Mouse (Mus musculus) heart, embryonic 12.5 days (tissue): ENCODE measurements around the gene Srprb. TPM values are rescaled to one million over a fixed set of nuclear protein-coding genes. Genes with fewer than 3 reads are reported as not detected.
"Not testable (repeated sequence)": the region's sequence is repeated elsewhere in the genome, so short reads cannot be mapped to it uniquely, and the experiment has no call there.

Experiments used
- ATAC-seq: fragments of 200-750 bp; cut with Nextera tagmentation; 2 replicates; pipeline ENCODE4 v1.8.0; 2017; ENCODE audit warnings: moderate TSS enrichment, moderate library complexity; ENCODE audit not compliant: insufficient number of reproducible peaks, low FRiP score
- H3K27ac ChIP-seq: fragments of 300-500 bp; sonication (generic); 2 replicates; pipeline ENCODE4 v1.5.1; 2016; ENCODE audit warnings: mild to moderate bottlenecking, moderate library complexity; ENCODE audit not compliant: poor library complexity, severe bottlenecking
- H3K27me3 ChIP-seq: fragments of 300-500 bp; sonication (generic); replicated peaks from 2 replicates; pipeline ENCODE4 v1.6.1; 2016; ENCODE audit warnings: mild to moderate bottlenecking, moderate library complexity
- H3K36me3 ChIP-seq: fragments of 300-500 bp; sonication (generic); 2 replicates; pipeline ENCODE4 v1.6.1; 2016; ENCODE audit warnings: mild to moderate bottlenecking, moderate library complexity
- H3K4me1 ChIP-seq: fragments of 300-500 bp; sonication (generic); replicated peaks from 2 replicates; pipeline ENCODE4 v1.6.1; 2016; ENCODE audit warnings: mild to moderate bottlenecking
- H3K4me2 ChIP-seq: fragments of 300-500 bp; sonication (generic); 2 replicates; pipeline ENCODE4 v1.6.1; 2016; ENCODE audit warnings: mild to moderate bottlenecking, moderate library complexity
- H3K4me3 ChIP-seq: fragments of 300-500 bp; sonication (generic); 2 replicates; pipeline ENCODE4 v1.5.1; 2016; ENCODE audit warnings: mild to moderate bottlenecking
- H3K9ac ChIP-seq: fragments of 300-500 bp; sonication (generic); 2 replicates; pipeline ENCODE4 v1.6.1; 2016; ENCODE audit warnings: mild to moderate bottlenecking, moderate library complexity
- H3K9me3 ChIP-seq: fragments of 300-500 bp; sonication (generic); replicated peaks from 2 replicates; pipeline ENCODE4 v1.6.1; 2016; ENCODE audit warnings: mild to moderate bottlenecking, moderate library complexity
- WGBS: fragments of 180-500 bp; shearing (Covaris S2); methylation state at CpG from one replicate; pipeline ENCODE4 v1.1.7; 2016; 5-methylcytosine and 5-hydroxymethylcytosine counted together
- polyA plus RNA-seq: library from polyadenylated mRNA; unstranded; fragments of >200 nt; fragmentation: Nextera tagmentation; extraction: Ambion mirVana; gene quantifications from 2 replicates; pipeline ENCODE4 v1.2.1, GENCODE M21; 2016

The Srprb gene
- polyA plus RNA-seq, 1 experiment from 2014 or later, result 44.1 TPM

DNA sequence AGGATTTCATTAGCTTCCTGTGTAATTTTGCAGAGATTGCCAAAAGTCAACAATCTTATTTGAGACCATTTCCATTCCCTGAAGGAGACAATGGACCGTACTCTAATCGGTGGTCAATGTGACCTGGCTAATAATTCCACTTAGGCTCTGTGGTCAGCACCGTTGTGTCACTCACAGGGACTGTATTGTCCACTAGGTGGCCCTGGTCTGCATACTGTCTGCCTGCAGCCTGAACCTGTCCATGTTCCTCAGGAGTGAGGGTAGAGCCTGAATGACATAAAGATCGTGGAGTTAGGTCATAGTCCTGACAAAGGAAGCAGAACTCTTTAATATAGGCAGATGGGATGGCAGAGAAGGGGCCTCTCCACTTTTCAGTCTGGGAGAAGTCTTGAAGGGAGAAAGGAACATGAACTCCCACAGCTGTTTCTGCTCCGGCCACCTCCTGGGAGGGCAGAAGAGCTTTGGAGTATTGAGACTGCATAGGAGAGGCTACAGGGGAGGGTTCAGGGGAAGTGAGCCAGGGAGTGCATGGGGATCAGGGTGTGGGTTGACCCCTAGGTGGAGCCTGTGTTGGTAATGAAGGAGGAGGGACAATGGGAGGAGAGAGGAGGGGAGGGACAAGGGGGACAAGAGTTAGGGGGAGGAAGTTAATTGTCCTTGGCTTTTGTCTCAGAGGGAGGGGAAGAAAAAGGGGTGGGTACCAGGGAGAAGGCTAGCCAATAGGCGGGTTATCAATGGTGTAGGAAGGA lies 27.0 kb downstream of the Srprb start:
- Histone ChIP-seq H3K4me3 (no peak overlapping the region), H3K9me3 (no peaks in the 10 kb centered on the region), H3K27ac (no peak overlapping the region), H3K4me1 (no peaks in the 10 kb centered on the region), H3K27me3 (0 out of 2 replicates have a peak, but pooled peaks cover 11% of the 10 kb centered on the region), H3K4me2 (no peak overlapping the region), H3K9ac (no peak overlapping the region), H3K36me3 (no peaks in the 10 kb centered on the region)
- WGBS, result 52% methylated on average over 6 of the region's 6 CpGs
- ATAC-seq, result no peak

DNA sequence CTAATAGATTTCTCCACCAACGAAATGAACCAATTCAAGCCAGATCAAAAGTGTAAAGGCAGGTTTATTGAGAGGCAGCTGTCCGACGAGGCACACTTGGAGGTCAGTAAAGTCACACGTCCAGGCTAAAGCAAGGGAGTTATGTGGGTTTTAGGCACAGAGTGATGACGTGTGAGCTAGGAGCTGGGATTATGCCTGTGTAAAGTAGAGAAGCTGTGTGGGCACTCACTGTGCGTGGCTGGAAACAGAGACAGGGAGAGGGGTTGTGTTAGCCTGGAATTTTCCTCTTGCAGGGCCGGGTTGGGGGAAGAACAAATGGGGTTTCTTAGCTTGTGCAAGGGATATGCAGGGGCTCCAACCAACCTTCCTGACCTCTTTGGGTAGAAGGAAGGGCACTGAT lies 33.2 kb downstream of the Srprb start:
- 47% methylated on average over 7 of the region's 7 CpGs for WGBS
- ATAC-seq, result no peak
- Histone ChIP-seq H3K4me2 (no peak overlapping the region), H3K9me3 (no peaks in the 10 kb centered on the region), H3K36me3 (no peaks in the 10 kb centered on the region), H3K4me1 (peaks cover 5% of the 10 kb centered on the region; the same call in 1 of the 2 replicates), H3K9ac (no peak overlapping the region), H3K27me3 (0 out of 2 replicates have a peak, but pooled peaks cover 20% of the 10 kb centered on the region), H3K4me3 (no peak overlapping the region), H3K27ac (no peak overlapping the region)

DNA sequence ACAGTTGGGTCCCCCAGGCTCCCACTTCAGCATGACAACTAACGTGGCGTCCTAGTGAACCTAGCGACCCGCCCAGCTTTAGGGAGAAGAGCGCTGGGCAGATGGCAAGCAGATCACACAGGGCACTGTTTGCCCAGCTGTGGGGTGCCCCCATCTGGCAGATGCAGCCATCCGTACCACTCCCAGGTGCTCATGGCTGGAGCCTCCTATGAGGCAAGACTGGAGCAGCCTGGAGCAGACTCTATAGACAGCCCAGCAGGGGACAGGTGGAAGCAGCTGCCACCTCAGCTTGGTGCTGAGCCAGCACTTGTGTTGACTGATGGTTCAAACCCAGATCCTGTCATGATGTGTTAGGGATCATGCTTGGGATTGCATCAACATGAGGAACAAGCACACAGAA lies 33.9 kb downstream of the Srprb start:
- H3K4me3 ChIP-seq, result no peak overlapping the region
- no peak overlapping the region for H3K4me2 ChIP-seq
- H3K9me3 ChIP-seq, result no peaks in the 10 kb centered on the region
- peaks cover 5% of the 10 kb centered on the region; the same call in 1 of the 2 replicates for H3K4me1 ChIP-seq
- 0 out of 2 replicates have a peak, but pooled peaks cover 20% of the 10 kb centered on the region for H3K27me3 ChIP-seq
- H3K27ac ChIP-seq, result no peak overlapping the region
- 89% methylated on average over 6 of the region's 6 CpGs for WGBS
- H3K36me3 ChIP-seq, result no peaks in the 10 kb centered on the region
- no peak overlapping the region for H3K9ac ChIP-seq
- ATAC-seq, result no peak

DNA sequence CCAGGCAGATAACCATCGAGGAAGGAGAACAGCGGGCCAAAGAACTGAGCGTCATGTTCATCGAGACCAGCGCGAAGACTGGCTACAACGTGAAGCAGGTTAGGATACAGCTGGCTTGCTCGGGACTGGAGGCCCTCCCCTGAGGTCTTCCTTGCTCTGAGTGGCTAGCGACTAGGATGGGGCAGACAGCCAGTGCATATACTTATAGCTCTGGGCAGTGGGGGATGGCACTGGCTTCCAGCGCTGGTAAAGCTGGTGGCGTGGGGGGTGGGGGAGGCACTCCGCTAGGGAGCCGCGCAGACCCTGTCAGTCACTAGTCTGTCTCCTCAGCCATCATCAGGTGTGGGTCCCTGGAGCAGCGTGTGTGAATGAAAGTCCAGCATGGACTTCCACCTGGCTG lies 38.1 kb downstream of the Srprb start:
- H3K36me3 ChIP-seq, result no peaks in the 10 kb centered on the region
- no peak overlapping the region for H3K4me2 ChIP-seq
- peaks cover 3% of the 10 kb centered on the region; the same call in 1 of the 2 replicates for H3K4me1 ChIP-seq
- 0 out of 2 replicates have a peak, but pooled peaks cover 9% of the 10 kb centered on the region for H3K27me3 ChIP-seq
- no peak overlapping the region for H3K4me3 ChIP-seq
- no peak for ATAC-seq
- H3K9me3 ChIP-seq, result no peaks in the 10 kb centered on the region
- H3K9ac ChIP-seq, result no peak overlapping the region
- 58% methylated on average over 15 of the region's 15 CpGs for WGBS
- H3K27ac ChIP-seq, result no peak overlapping the region

DNA sequence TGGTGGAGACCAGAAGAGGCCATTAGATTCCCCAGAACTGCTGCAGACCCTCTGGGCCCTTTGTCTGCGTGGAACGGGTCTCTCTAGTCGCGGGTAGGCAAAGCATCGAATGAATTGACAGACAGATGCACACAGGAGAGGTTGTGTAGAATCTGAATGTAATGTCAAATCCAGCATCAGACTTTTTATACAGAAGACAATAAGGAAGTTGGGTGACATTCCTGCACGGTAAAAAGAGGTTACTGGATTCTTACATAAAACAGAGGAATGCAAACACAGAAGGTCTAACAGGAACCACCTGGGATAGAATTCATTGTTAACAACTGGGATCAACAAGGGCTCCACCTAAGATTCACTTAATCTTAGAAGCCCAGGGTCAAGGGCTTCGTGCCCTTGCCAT lies 46.8 kb downstream of the Srprb start:
- not testable (repeated sequence) for H3K4me1 ChIP-seq, H3K4me3 ChIP-seq, H3K9me3 ChIP-seq, ATAC-seq, H3K36me3 ChIP-seq, H3K27ac ChIP-seq, H3K4me2 ChIP-seq, H3K9ac ChIP-seq, H3K27me3 ChIP-seq
- WGBS, result 83% methylated on average over 7 of the region's 7 CpGs

DNA sequence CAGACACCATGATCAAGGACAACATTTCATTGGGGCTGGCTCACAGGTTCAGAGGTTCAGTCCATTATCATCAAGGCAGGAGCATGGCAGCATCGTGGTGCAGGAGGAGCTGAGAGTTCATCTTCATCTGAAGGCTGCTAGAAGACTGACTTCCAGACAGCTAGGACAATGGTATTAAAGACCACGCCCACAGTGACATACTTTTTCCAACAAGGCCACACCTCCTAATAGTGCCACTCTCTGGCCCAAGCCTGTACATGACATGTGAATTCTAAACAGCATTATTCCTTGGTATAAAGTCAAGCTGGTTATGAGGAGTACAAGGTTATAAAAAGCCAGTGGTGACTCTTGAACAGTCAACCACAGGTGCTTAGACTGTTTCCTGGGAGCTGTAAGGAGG lies 47.4 kb downstream of the Srprb start:
- Histone ChIP-seq H3K4me3 (no peak overlapping the region), H3K36me3 (no peaks in the 10 kb centered on the region), H3K27me3 (no peaks in the 10 kb centered on the region), H3K4me1 (peaks cover 6% of the 10 kb centered on the region), H3K9ac (no peak overlapping the region), H3K9me3 (no peaks in the 10 kb centered on the region), H3K4me2 (no peak overlapping the region), H3K27ac (no peak overlapping the region)
- ATAC-seq, result no peak
- WGBS, result 75% methylated on average over 2 of the region's 2 CpGs

DNA sequence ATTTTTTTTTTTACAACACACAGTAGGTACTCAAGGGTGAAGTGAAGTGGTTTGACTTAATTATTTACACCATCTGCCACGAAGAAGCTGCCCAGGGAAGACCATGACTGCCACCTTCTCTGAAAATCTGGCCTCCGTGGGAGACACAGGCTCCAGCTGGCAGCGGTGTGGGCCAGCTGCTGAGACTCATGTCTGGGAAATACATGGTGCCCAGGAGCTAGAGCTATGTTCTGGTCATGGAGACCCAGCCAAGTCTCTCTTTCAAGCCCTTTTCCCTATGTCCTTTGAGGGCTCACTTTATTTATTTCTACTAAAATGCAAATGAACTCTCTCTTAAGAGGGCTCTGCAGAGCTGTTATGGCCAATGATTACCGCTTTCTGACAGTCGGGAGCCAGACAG lies 48.7 kb downstream of the Srprb start:
- no peaks in the 10 kb centered on the region for H3K9me3 ChIP-seq
- H3K27ac ChIP-seq, result no peak overlapping the region
- no peak overlapping the region for H3K4me3 ChIP-seq
- H3K4me1 ChIP-seq, result peaks cover 6% of the 10 kb centered on the region
- ATAC-seq, result no peak
- no peaks in the 10 kb centered on the region for H3K27me3 ChIP-seq
- H3K4me2 ChIP-seq, result no peak overlapping the region
- H3K9ac ChIP-seq, result no peak overlapping the region
- 77% methylated on average over 5 of the region's 5 CpGs for WGBS
- H3K36me3 ChIP-seq, result no peaks in the 10 kb centered on the region

DNA sequence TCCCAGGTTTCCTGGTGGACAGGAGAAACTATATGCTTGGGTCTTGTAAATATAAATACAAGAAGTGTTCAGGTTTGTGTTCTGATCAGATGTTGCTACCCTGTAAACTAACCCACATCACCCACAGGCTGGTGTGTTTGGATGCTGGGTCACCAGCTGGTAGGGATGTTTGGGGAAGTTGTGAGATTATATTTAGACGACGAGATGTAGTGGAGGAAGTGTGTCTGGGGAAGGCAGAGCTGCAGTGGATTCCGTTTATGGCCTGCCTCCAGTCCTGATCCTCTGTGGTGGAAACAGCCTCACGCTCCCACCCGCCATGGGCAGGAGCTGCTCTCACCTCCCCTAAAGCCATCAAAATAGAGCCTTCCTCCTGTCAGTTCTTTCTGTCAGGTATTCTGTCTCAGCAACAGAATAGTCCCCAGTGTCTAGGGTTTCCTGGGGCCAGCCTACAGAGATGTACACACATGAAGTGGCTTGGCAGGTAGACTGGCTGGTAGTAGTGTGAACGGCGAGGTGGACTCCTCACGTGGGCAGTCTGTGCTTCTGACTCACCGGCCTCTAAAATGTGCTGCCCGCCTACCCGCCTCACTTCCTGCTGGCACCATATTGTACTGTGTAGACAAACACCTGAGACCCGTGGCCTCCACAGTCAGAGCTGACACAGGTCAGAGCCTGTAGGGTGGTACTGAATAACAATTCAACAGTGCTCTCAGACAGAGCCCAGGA lies 52.7 kb downstream of the Srprb start:
- 75% methylated on average over 12 of the region's 12 CpGs for WGBS
- no peak for ATAC-seq

DNA sequence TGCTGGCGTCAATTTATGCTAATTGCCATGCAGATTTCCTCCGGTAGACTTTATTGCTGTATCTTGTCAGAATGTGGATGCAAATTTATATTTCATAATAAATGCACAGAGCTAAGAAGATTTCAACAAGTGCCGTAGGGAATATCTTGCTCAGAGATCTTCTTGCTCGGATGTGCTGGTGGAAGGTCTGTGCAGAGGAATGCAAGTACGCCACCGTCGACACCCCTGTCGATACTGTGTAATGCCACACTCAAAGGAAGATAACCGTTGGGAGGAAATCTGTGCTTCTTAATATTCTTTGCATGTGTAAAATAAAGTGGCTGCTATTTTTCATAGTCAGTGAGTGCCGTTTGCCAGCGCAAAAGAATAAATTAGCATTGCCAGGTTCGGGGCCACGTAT lies 54.8 kb downstream of the Srprb start:
- WGBS, result 49% methylated on average over 13 of the region's 13 CpGs
- no peak overlapping the region for H3K4me2 ChIP-seq
- H3K4me3 ChIP-seq, result no peak overlapping the region
- H3K4me1 ChIP-seq, result peaks cover 20% of the 10 kb centered on the region
- no peaks in the 10 kb centered on the region for H3K9me3 ChIP-seq
- H3K27ac ChIP-seq, result no peak overlapping the region
- H3K27me3 ChIP-seq, result 0 out of 2 replicates have a peak, but pooled peaks cover 4% of the 10 kb centered on the region
- no peak overlapping the region for H3K9ac ChIP-seq
- no peaks in the 10 kb centered on the region for H3K36me3 ChIP-seq
- ATAC-seq, result no peak

More for the DNA sequence above, 52.7 kb downstream of the Srprb start:
- no peak overlapping the region for H3K9ac ChIP-seq
- no peak overlapping the region for H3K27ac ChIP-seq
- no peak overlapping the region for H3K4me2 ChIP-seq
- no peaks in the 10 kb centered on the region for H3K9me3 ChIP-seq
- 0 out of 2 replicates have a peak, but pooled peaks cover 4% of the 10 kb centered on the region for H3K27me3 ChIP-seq
- H3K4me1 ChIP-seq, result peaks cover 20% of the 10 kb centered on the region
- H3K36me3 ChIP-seq, result no peaks in the 10 kb centered on the region
- H3K4me3 ChIP-seq, result no peak overlapping the region

DNA sequence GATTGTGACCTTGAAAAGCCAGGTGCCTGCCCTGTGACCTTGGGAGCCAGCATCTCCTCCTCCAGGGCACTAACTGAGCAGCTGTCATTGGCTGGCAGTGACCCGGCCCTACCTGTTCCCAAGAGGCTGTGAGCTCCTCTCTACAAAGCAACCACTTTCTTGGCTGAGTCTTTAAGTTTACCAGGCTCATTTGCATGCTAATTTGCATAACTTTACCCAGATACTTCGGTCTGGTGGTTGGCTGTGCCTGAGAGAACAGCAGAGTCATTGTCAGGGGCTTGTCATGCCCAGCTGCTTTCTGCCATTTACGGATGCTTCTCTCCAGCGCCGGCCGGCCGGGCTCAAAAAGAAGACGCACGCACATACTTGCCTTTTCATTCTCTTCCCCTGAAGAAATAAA lies 55.2 kb downstream of the Srprb start:
- H3K9me3 ChIP-seq, result no peaks in the 10 kb centered on the region
- ATAC-seq, result no peak
- no peaks in the 10 kb centered on the region for H3K36me3 ChIP-seq
- H3K27me3 ChIP-seq, result 0 out of 2 replicates have a peak, but pooled peaks cover 4% of the 10 kb centered on the region
- H3K4me1 ChIP-seq, result peaks cover 20% of the 10 kb centered on the region
- WGBS, result 40% methylated on average over 9 of the region's 9 CpGs
- H3K4me3 ChIP-seq, result no peak overlapping the region
- no peak overlapping the region for H3K4me2 ChIP-seq
- H3K9ac ChIP-seq, result no peak overlapping the region
- no peak overlapping the region for H3K27ac ChIP-seq

DNA sequence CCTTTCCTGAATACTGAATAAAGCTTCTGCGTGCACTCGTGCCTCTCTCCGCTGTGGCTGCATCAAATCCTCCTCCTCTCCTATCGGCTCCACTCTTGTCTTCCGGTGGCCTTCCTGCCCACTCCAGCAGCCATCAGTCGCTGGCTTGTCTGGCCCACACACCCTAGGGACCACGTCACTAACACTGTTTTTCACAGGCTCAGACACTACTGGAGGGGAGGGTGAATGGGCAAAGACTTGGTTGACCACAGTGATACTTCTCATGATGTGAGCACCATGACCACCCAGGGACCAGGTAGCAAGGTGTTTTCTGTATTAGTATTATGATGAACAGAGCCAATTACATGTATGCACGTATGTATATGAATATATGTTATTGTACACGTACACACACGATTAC lies 55.7 kb downstream of the Srprb start:
- Histone ChIP-seq H3K9ac (no peak overlapping the region), H3K36me3 (no peaks in the 10 kb centered on the region), H3K27me3 (0 out of 2 replicates have a peak, but pooled peaks cover 4% of the 10 kb centered on the region), H3K27ac (no peak overlapping the region), H3K4me1 (peaks cover 24% of the 10 kb centered on the region), H3K4me2 (no peak overlapping the region), H3K4me3 (no peak overlapping the region), H3K9me3 (no peaks in the 10 kb centered on the region)
- WGBS, result 77% methylated on average over 10 of the region's 10 CpGs
- no peak for ATAC-seq
